Mouse (Mus musculus) small intestine, adult 10 weeks (tissue): ENCODE data around the gene Olfr209. TPM values are rescaled to one million over a fixed set of nuclear protein-coding genes. Genes with fewer than 3 reads are reported as not detected.

Experiments
- polyA plus RNA-seq: library from polyadenylated mRNA; stranded (reverse); fragments of 350-450 nt; fragmentation: Illumina TruSeq; extraction: RNeasy Lipid Tissue Mini Kit (QIAGEN cat#74804); gene quantifications from one replicate; pipeline ENCODE4 v1.2.3, GENCODE M21; 2014; ENCODE audit warnings: low replicate concordance

Gene Olfr209
- not detected for polyA plus RNA-seq

GRCm38 (mm10) chr16:59363893-59364292 lies at the start of gene Olfr209:
TSS of gene Olfr209 (minus strand) at chr16:59363993.

GRCm38 (mm10) chr16:59407032-59407431 lies 43.2 kb upstream of the Olfr209 start, which contains the start of gene Gabrr3:
TSS of gene Gabrr3 (plus strand) at chr16:59407332.

GRCm38 (mm10) chr16:59349146-59349545 lies 14.6 kb downstream of the Olfr209 start, which contains the start of gene Olfr206:
TSS of gene Olfr206 (minus strand) at chr16:59349246.

GRCm38 (mm10) chr16:59331038-59331437 lies 32.8 kb downstream of the Olfr209 start, which contains the start of gene Olfr205:
TSS of gene Olfr205 (minus strand) at chr16:59331138.

GRCm38 (mm10) chr16:59318148-59318547 lies 45.6 kb downstream of the Olfr209 start, which contains the start of gene Olfr204:
TSS of gene Olfr204 (minus strand) at chr16:59318248.

Other genes with a start within 250 kb of the Olfr209 start
- gene Olfr194, start 242.9 kb downstream of the Olfr209 start, polyA plus RNA-seq = not detected
- gene Olfr195, start 216.9 kb downstream of the Olfr209 start, polyA plus RNA-seq = not detected
- gene Olfr196, start 193.5 kb downstream of the Olfr209 start, polyA plus RNA-seq = not detected
- not detected for gene Olfr198, start 160.5 kb downstream of the Olfr209 start, polyA plus RNA-seq
- not detected for gene Olfr199, start 144.2 kb downstream of the Olfr209 start, polyA plus RNA-seq
- gene Olfr201, start 91.4 kb downstream of the Olfr209 start, polyA plus RNA-seq = not detected
- not detected for gene Olfr202, start 77.2 kb downstream of the Olfr209 start, polyA plus RNA-seq
- gene Olfr203, start 65.1 kb downstream of the Olfr209 start, polyA plus RNA-seq = not detected
- not detected for gene Olfr204, start 45.7 kb downstream of the Olfr209 start, polyA plus RNA-seq
- gene Olfr205, start 32.9 kb downstream of the Olfr209 start, polyA plus RNA-seq = not detected
- not detected for gene Olfr206, start 14.7 kb downstream of the Olfr209 start, polyA plus RNA-seq
- not detected for gene Gabrr3, start 43.3 kb upstream of the Olfr209 start, polyA plus RNA-seq
- 26.7 TPM for gene Riox2, start 107.8 kb upstream of the Olfr209 start, polyA plus RNA-seq
- 12.6 TPM for gene Crybg3, start 237.0 kb upstream of the Olfr209 start, polyA plus RNA-seq